Mouse (Mus musculus) bone marrow, adult 2 months (tissue): ENCODE data around the gene 1700013G24Rik. TPM values are rescaled to one million over a fixed set of nuclear protein-coding genes. Genes with fewer than 3 reads are reported as not detected.
"Not testable (repeated sequence)": the region's sequence is repeated elsewhere in the genome, so short reads cannot be mapped to it uniquely, and the experiment has no call there.

Experiments
- H3K27ac ChIP-seq: fragments of 200-500 bp; 2 replicates; pipeline ENCODE4 v1.5.1; 2012; ENCODE audit warnings: low read depth, mild to moderate bottlenecking, control low read depth, inconsistent platforms, low read length; ENCODE audit not compliant: control insufficient read depth, poor library complexity, insufficient read depth
- H3K4me1 ChIP-seq: fragments of 200-500 bp; 2 replicates; pipeline ENCODE4 v1.6.1; 2011; ENCODE audit warnings: low read length; ENCODE audit not compliant: control insufficient read depth, insufficient read depth
- H3K4me3 ChIP-seq: fragments of 200-500 bp; replicated peaks from 2 replicates; pipeline ENCODE3; 2011; ENCODE audit warnings: mild to moderate bottlenecking, low read depth, low read length, control low read depth; ENCODE audit not compliant: control insufficient read depth
- CTCF ChIP-seq: fragments of 200-500 bp; IDR thresholded peaks from 2 replicates; pipeline ENCODE4 v1.5.1; 2011; ENCODE audit warnings: low read length, control low read depth; ENCODE audit not compliant: control insufficient read depth, insufficient read depth
- POLR2A ChIP-seq: fragments of 200-500 bp; IDR thresholded peaks from 2 replicates; pipeline ENCODE4 v1.6.1; 2011; ENCODE audit warnings: low read depth, mild to moderate bottlenecking, control low read depth, low read length, borderline replicate concordance; ENCODE audit not compliant: control insufficient read depth
- WGBS: fragments of 180-500 bp; shearing (Covaris S2); methylation state at CpG from one replicate; pipeline ENCODE4 v1.1.7; 2018; 5-methylcytosine and 5-hydroxymethylcytosine counted together
- polyA plus RNA-seq: library from polyadenylated mRNA; stranded (reverse); fragments of >200 nt; gene quantifications from 2 replicates; pipeline ENCODE4 v1.2.4, GENCODE M21; 2011; ENCODE audit warnings: low replicate concordance; ENCODE audit not compliant: missing spikeins, insufficient read depth, insufficient read length

1700013G24Rik gene
- polyA plus RNA-seq, result not detected in 2 replicates

DNA sequence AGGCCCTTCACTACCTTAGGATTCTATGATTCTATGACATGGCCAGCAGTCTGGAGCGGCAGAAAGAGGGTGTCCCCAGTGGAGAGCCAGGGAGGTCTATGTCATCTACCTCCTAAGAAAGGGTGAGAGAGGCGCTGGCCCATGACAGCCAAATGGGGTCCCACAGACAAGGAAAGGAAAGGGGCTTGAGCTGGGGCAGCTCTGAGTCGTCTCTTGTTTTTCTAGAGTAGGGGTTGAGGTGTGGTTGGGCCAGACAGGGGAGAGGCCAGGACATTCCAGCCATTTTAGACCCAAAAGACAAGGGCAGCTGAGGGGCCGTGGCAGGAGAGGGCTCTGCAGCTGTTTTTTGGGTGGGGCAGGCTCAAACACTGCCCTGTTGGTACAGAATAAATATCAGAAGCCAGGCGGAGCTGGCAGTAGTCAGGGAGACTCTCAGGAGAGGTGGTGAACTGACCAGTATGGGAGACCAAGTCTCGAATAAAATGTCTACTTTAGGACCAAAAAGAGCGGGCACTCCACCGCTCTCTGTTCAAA is at the start of gene 1700013G24Rik:
1700013G24Rik (plus strand) TSS at position 51 of the 534 bp plus-strand sequence.
- Histone ChIP-seq H3K27ac (no peak within 1 kb of the TSS), H3K4me3 (no peak within 1 kb of the TSS), H3K4me1 (no peaks in the 10 kb centered on the region)
- TF ChIP-seq POLR2A (no peak), CTCF (no peak)
- 82% methylated on average over 8 of the region's 8 CpGs for WGBS

GRCm38 (mm10) chr4:137405571-137405970 is 47.5 kb upstream of the 1700013G24Rik start:
- Histone ChIP-seq H3K4me1 (no peaks in the 10 kb centered on the region), H3K27ac (no peak overlapping the region), H3K4me3 (no peak overlapping the region)
- WGBS, result 91% methylated on average over 3 of the region's 3 CpGs
- TF ChIP-seq POLR2A (no peak), CTCF (no peak)

DNA sequence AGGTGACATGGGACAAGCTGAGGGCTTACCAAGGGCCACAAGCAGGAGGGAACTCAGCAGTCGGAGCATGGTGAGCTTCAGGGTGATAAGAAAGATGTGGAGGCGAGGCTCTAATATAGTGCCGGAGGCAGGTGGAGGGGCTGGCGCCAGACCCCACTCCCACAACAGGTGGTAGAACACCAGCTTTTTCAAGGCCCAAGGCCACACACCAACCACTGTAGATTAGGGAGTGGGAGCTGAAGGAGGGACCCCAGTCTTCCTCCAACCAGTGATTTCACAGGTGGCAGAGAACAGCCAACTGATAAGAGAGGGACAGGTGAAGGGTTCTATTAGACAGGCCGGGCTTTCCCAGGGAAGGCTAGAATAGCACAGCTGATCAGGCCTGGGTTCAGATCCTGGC is 43.4 kb upstream of the 1700013G24Rik start, which contains the start of gene Cela3a:
Cela3a (minus strand) TSS at position 101 of the 400 bp plus-strand sequence.
- Histone ChIP-seq H3K4me3 (no peak within 1 kb of the TSS), H3K4me1 (no peaks in the 10 kb centered on the region), H3K27ac (no peak within 1 kb of the TSS)
- no peak for TF ChIP-seq CTCF
- no peak for TF ChIP-seq POLR2A
- 83% methylated on average over 5 of the region's 5 CpGs for WGBS

DNA sequence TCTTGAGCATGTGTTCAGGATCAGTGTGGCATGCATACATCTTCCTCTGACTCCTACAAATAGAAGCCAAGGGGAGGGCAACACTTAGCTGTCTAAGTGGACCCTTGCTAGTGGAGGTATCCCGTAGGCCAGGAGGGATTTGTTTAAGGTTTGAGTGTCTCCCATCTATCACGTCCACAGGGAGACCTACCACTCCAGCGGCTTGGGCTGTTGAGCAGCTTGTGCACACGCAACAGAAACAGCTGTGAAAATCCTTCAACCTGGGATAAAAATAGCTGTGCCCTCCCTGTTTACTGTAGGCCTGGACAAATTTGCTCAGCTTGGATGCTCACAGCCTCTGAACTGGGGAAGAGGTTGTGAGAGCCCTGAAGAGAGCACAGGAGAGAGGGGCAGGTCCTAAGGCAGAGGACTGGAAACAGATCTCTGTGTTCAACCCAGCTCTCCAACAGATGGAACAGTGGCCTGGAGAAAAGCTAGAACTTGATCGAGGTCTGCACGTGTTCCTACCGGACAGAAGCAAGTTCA is 40.8 kb upstream of the 1700013G24Rik start:
- H3K4me3 ChIP-seq, H3K27ac ChIP-seq, H3K4me1 ChIP-seq: not testable (repeated sequence)
- WGBS, result 82% methylated on average over 7 of the region's 7 CpGs

- Histone ChIP-seq H3K27ac (no peak overlapping the region), H3K4me1 (no peaks in the 10 kb centered on the region), H3K4me3 (no peak overlapping the region)
- TF ChIP-seq POLR2A (no peak), CTCF (no peak)
- 77% methylated on average over 1 of the region's 1 CpGs for WGBS
These were observed 38.1 kb upstream of the 1700013G24Rik start for GRCm38 (mm10) chr4:137414936-137415335.

- H3K27ac ChIP-seq, result no peak overlapping the region
- no peaks in the 10 kb centered on the region for H3K4me1 ChIP-seq
- no peak overlapping the region for H3K4me3 ChIP-seq
- TF ChIP-seq POLR2A, result no peak
- TF ChIP-seq CTCF, result no peak
- 51% methylated on average over 11 of the region's 11 CpGs for WGBS
These were observed 35.1 kb upstream of the 1700013G24Rik start for GRCm38 (mm10) chr4:137417712-137418564.

- no peaks in the 10 kb centered on the region for H3K4me1 ChIP-seq
- H3K27ac ChIP-seq, result no peak within 1 kb of the TSS
- 39% methylated on average over 4 of the region's 4 CpGs for WGBS
- H3K4me3 ChIP-seq, result no peak within 1 kb of the TSS
- TF ChIP-seq POLR2A (no peak), CTCF (no peak)
These were observed 22.6 kb upstream of the 1700013G24Rik start, which contains the start of gene Cela3b for GRCm38 (mm10) chr4:137430502-137430901. Gene Cela3b (minus strand): TSS chr4:137430540.

- H3K27ac ChIP-seq, H3K4me1 ChIP-seq, H3K4me3 ChIP-seq: not testable (repeated sequence)
- WGBS, result 64% methylated on average over 10 of the region's 10 CpGs
These were observed 20.2 kb upstream of the 1700013G24Rik start for GRCm38 (mm10) chr4:137432700-137433550.
